Mouse (Mus musculus): ENCODE data around the gene Marcksl1.
"Not testable (repeated sequence)": the region's sequence is repeated elsewhere in the genome, so short reads cannot be mapped to it uniquely, and the experiment has no call there.

DNA sequence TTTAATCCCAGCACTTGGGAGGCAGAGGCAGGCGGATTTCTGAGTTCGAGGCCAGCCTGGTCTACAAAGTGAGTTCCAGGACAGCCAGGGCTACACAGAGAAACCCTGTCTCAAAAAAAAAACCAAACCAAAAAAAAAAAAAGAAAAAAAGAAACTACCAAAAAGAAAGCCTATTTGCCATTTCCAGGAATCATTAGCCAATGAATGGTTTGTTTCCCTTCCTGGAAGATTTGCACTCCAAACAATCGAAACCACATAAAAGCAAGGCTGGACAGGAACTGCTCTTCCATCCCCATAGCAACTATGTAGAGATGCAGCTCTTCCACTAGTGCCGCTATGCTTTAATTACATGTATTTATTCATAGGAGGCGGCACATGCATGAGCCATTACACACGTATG lies 41.1 kb downstream of the Marcksl1 start:
- not testable (repeated sequence) for TF ChIP-seq GATA1, TAL1 (IDR thresholded peaks at IDR 0.05; ENCODE audit: low read length)

All from erythroblast, embryonic 14.5 days (primary cell).